Mouse (Mus musculus) hindbrain, embryonic 13.5 days (tissue): ENCODE data around the gene Med15. TPM values are rescaled to one million over a fixed set of nuclear protein-coding genes. Genes with fewer than 3 reads are reported as not detected.

Experiments
- ATAC-seq: fragments of 200-750 bp; cut with Nextera tagmentation; 2 replicates; pipeline ENCODE4 v1.8.0; 2017; ENCODE audit warnings: moderate TSS enrichment; ENCODE audit not compliant: low FRiP score
- H3K27ac ChIP-seq: fragments of 300-500 bp; sonication (generic); 2 replicates; pipeline ENCODE4 v1.5.1; 2015; ENCODE audit warnings: inconsistent platforms, mild to moderate bottlenecking, moderate library complexity
- H3K27me3 ChIP-seq: fragments of 300-500 bp; sonication (generic); 2 replicates; pipeline ENCODE4 v1.6.1; 2015; ENCODE audit warnings: mild to moderate bottlenecking, inconsistent platforms
- H3K36me3 ChIP-seq: fragments of 300-500 bp; sonication (generic); 2 replicates; pipeline ENCODE4 v1.6.1; 2015; ENCODE audit warnings: mild to moderate bottlenecking, inconsistent platforms
- H3K4me1 ChIP-seq: fragments of 300-500 bp; sonication (generic); replicated peaks from 2 replicates; pipeline ENCODE4 v1.6.1; 2015; ENCODE audit warnings: inconsistent platforms
- H3K4me2 ChIP-seq: fragments of 300-500 bp; sonication (generic); 2 replicates; pipeline ENCODE4 v1.6.1; 2015; ENCODE audit warnings: inconsistent platforms, mild to moderate bottlenecking, moderate library complexity
- H3K4me3 ChIP-seq: fragments of 300-500 bp; sonication (generic); 2 replicates; pipeline ENCODE4 v1.5.1; 2015; ENCODE audit warnings: mild to moderate bottlenecking, inconsistent platforms
- H3K9ac ChIP-seq: fragments of 300-500 bp; sonication (generic); 2 replicates; pipeline ENCODE4 v1.6.1; 2015; ENCODE audit warnings: mild to moderate bottlenecking, inconsistent platforms
- H3K9me3 ChIP-seq: fragments of 300-500 bp; sonication (generic); 2 replicates; pipeline ENCODE4 v1.6.1; 2016; ENCODE audit warnings: inconsistent platforms
- WGBS: fragments of 180-500 bp; shearing (Covaris S2); methylation state at CpG from one replicate; pipeline ENCODE4 v1.1.7; 2015; 5-methylcytosine and 5-hydroxymethylcytosine counted together
- polyA plus RNA-seq: library from polyadenylated mRNA; unstranded; fragments of >200 nt; fragmentation: Nextera tagmentation; extraction: Ambion mirVana; gene quantifications from 2 replicates; pipeline ENCODE4 v1.2.1, GENCODE M21; 2015

Gene Med15
- polyA plus RNA-seq, 1 experiment from 2014 or later = 48.7 TPM

DNA sequence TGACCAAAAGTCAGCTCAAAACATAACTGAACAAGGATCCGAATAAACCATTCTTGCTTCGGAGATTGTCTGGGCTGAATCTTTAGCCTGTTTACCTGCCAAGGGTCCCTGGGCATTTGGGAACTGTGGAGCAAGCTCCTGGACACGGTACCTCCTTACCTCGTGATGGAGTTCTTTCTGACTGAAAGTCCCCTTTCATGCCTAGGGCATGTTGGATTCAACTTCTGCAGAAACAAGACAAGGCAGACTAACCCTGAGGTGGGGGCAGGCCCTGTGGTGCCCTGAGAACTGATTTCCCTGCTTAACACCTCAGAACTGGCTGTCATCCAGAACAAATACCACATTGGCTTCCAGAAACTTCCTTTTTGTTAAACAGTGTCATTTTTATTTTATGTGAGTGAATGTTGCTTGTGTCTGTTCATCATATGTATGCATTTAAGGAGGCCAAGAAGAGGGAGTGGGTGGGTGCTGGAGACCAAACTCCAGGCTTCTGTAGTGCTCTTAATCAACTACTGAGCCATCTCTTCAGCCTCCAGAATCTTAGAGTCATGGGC, 89.2 kb downstream of the Med15 start:
- no peak for ATAC-seq
- Histone ChIP-seq H3K27me3 (0 out of 2 replicates have a peak, but pooled peaks cover 4% of the 10 kb centered on the region), H3K9me3 (no peaks in the 10 kb centered on the region), H3K36me3 (peaks cover 63% of the 10 kb centered on the region), H3K4me1 (peaks cover 19% of the 10 kb centered on the region), H3K9ac (no peak overlapping the region), H3K4me3 (no peak overlapping the region), H3K4me2 (no peak overlapping the region), H3K27ac (no peak overlapping the region)
- 93% methylated on average over 4 of the region's 4 CpGs for WGBS

DNA sequence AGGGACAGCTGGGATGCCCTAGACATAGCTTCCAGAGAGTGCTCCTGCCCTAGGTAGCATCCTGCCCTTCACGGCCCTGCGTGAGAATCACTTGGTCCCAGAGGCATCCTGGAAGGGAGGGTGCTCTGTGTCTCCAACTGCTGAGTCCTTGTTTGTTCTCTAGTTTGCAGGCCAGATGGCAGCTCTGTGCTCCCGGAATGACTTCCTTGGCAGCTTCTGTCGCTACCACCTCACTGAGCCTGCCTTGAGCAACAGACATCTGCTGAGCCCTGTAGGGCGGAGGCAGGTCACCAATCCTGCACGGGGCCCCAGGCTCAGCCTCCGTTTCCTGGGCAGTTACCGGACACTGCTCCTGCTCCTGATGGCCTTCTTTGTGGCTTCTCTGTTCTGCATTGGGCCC, 90.4 kb downstream of the Med15 start:
- Histone ChIP-seq H3K36me3 (peaks cover 63% of the 10 kb centered on the region), H3K27ac (no peak overlapping the region)

DNA sequence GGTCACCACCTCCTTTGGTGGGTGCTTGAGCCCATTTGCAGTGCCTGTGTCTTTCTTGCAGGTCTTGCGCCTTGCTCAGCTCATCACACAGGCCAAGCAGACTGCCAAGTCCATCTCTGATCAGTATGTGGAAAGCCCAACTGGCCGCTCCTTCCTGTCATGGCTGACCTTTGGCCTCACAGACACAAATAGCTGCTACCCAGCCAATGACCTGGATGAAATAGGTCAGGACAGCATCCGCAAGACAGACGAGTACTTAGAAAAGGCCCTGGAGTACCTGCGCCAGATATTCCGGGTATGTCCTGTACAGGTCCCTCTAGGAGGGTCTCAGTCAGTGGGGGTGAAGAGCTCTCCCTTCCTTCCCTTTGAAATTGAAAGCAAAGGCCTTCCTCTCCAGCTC, 91.4 kb downstream of the Med15 start:
- H3K4me2 ChIP-seq = no peak overlapping the region
- no peak overlapping the region for H3K4me3 ChIP-seq
- H3K4me1 ChIP-seq = peaks cover 3% of the 10 kb centered on the region
- H3K27me3 ChIP-seq = no peaks in the 10 kb centered on the region
- H3K36me3 ChIP-seq = peaks cover 66% of the 10 kb centered on the region
- 75% methylated on average over 6 of the region's 6 CpGs for WGBS
- H3K9ac ChIP-seq = no peak overlapping the region
- ATAC-seq = no peak
- H3K9me3 ChIP-seq = no peaks in the 10 kb centered on the region
- H3K27ac ChIP-seq = no peak overlapping the region

More for the DNA sequence above, 90.4 kb downstream of the Med15 start:
- ATAC-seq = no peak
- H3K27me3 ChIP-seq = no peaks in the 10 kb centered on the region
- H3K9me3 ChIP-seq = no peaks in the 10 kb centered on the region
- peaks cover 12% of the 10 kb centered on the region for H3K4me1 ChIP-seq
- H3K9ac ChIP-seq = peak overlapping the region; percentile 35; the same call in 1 of the 2 replicates
- H3K4me2 ChIP-seq = no peak overlapping the region
- no peak overlapping the region for H3K4me3 ChIP-seq
- WGBS = 86% methylated on average over 8 of the region's 8 CpGs

DNA sequence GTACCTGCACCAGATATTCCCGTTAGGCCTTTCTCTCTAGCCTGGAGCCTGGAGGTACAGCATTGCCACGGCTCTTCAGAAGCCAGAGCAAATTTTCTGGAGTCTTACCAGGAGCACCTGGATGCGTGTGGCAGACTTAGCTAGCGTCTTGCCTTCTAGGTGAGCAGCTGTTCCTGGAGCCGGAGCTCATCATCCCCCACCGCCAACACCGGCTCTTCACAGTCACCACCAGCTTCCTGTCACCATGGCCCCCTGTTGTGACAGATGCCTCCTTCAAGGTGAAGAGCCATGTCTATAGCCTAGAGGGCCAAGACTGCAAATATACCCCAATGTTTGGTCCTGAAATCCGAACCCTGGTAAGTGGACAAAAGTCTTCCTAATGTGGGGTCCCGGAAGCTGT, 92.0 kb downstream of the Med15 start:
- Histone ChIP-seq H3K4me1 (no peaks in the 10 kb centered on the region), H3K9me3 (no peaks in the 10 kb centered on the region), H3K27me3 (no peaks in the 10 kb centered on the region), H3K9ac (no peak overlapping the region), H3K4me2 (no peak overlapping the region), H3K36me3 (peaks cover 70% of the 10 kb centered on the region), H3K4me3 (no peak overlapping the region), H3K27ac (no peak overlapping the region)
- no peak for ATAC-seq
- 95% methylated on average over 9 of the region's 9 CpGs for WGBS

DNA sequence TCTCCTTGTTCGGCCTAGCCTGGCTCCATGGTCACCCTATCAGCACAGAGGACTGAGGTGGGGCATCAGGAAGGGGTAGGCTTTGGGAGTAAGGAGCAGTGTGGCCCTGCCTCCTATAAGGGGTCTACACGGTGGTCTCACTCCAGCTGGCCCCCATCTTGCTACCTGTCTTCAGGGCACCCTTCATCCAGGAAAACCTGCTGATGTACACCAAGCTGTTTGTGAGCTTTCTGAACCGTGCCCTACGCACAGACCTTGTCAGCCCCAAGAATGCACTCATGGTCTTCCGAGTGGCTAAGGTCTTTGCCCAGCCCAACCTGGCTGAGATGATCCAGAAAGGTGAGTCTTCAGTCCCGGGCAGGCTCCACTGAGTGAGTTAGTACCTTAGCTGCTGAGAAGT, 92.7 kb downstream of the Med15 start:
- no peaks in the 10 kb centered on the region for H3K9me3 ChIP-seq
- no peak overlapping the region for H3K4me2 ChIP-seq
- no peaks in the 10 kb centered on the region for H3K27me3 ChIP-seq
- H3K4me3 ChIP-seq = no peak overlapping the region
- H3K9ac ChIP-seq = no peak overlapping the region
- H3K4me1 ChIP-seq = no peaks in the 10 kb centered on the region
- H3K36me3 ChIP-seq = peaks cover 76% of the 10 kb centered on the region
- no peak for ATAC-seq
- 98% methylated on average over 6 of the region's 6 CpGs for WGBS
- H3K27ac ChIP-seq = no peak overlapping the region

DNA sequence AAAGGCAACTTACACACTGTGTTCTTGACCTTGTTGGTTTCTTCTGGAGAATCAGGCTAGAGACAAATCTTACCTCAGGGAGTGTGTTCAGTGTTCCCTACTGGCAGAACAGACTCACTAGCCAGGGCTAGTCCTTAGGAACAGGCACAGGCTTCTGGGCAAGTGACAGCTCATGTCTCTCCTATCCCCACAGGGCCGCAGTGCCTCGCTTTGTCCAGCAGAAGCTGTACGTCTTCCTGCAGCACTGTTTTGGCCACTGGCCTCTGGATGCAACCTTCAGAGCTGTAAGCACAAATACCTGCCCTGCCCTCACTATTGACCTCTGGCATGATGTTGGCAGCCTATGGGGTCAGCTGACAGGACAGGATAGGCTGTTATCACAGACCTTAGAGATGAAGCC, 93.6 kb downstream of the Med15 start:
- Histone ChIP-seq H3K27me3 (no peaks in the 10 kb centered on the region), H3K4me3 (no peak overlapping the region), H3K9ac (no peak overlapping the region), H3K4me1 (no peaks in the 10 kb centered on the region), H3K9me3 (no peaks in the 10 kb centered on the region), H3K36me3 (peaks cover 83% of the 10 kb centered on the region), H3K27ac (no peak overlapping the region), H3K4me2 (no peak overlapping the region)
- ATAC-seq = no peak
- WGBS = 95% methylated on average over 3 of the region's 3 CpGs

DNA sequence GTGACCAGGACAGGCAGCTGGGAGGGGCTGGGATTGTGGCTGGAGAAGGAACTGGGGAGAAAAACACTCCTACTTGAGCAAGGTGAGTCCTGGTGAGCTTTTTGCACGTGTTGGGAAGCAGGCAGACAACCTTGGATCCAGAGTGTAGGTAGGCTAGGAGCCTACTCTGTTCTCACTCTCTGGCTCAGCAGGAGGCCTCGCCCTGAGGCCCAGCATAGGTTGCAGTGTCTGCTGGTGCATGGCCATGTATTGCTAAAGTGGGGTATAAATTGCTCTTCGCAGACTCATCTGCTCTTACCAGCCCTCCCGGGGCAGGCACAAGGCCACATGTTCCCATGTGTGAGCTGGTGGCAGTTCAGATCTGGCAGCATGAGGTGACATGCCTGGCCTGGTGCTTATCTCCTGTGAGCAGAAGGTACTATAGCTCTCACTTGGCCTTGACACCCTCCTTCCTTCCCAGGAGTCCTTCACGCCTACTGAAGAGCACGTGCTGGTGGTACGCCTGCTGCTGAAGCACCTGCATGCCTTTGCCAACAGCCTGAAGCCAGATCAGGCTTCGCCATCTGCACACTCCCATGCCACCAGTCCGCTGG, 94.6 kb downstream of the Med15 start:
- no peak overlapping the region for H3K4me2 ChIP-seq
- no peak overlapping the region for H3K4me3 ChIP-seq
- H3K9ac ChIP-seq = no peak overlapping the region; the same call in 1 of the 2 replicates
- peaks cover 84% of the 10 kb centered on the region for H3K36me3 ChIP-seq
- ATAC-seq = no peak
- H3K27me3 ChIP-seq = no peaks in the 10 kb centered on the region
- H3K4me1 ChIP-seq = no peaks in the 10 kb centered on the region
- 90% methylated on average over 9 of the region's 9 CpGs for WGBS
- H3K9me3 ChIP-seq = no peaks in the 10 kb centered on the region
- H3K27ac ChIP-seq = no peak overlapping the region

DNA sequence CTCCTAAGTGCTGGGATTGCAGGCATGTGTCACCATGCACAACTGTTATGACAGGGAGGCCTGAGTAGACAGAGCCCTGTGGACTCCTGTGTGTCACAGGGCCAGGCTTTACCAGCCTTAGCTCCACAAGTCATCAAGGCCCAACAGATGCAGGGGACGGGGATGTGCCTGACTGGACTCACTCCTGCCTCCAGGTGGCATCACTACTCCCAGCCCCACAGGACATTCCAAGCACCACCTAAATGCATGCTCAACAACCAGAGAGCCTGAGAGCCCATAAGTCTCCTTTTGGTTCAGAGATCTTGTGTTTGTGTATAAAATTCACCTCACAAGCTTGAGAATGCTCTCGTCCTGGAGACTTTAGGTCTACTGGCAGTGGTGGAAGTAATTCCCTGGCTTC, 95.1 kb downstream of the Med15 start:
- Histone ChIP-seq H3K27me3 (no peaks in the 10 kb centered on the region), H3K27ac (no peak overlapping the region), H3K4me1 (no peaks in the 10 kb centered on the region), H3K9ac (no peak overlapping the region; the same call in 1 of the 2 replicates), H3K4me3 (no peak overlapping the region), H3K36me3 (peaks cover 84% of the 10 kb centered on the region), H3K9me3 (no peaks in the 10 kb centered on the region), H3K4me2 (no peak overlapping the region)
- no peak for ATAC-seq
- 81% methylated on average over 2 of the region's 2 CpGs for WGBS

DNA sequence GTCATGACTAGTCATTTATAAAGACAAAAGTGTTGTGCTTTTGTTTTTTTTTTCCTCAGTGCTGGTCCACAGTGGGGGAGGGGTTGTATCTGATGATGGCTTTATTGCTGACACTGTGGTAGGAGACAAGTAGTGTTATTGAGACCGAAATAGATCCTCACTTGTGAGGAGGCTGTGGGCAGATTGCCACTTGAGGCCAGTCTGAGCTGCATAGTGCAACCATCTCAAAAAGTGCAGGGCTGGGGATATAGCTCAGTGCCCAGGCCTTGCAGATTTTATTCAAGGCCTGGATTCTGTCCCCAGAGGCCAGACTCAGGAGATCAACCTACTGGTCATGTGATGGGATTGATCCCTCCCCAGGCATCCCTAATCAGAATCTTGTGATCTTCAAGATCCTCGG, 95.8 kb downstream of the Med15 start:
- H3K27ac ChIP-seq = no peak overlapping the region
- H3K9ac ChIP-seq = no peak overlapping the region
- no peak overlapping the region for H3K4me2 ChIP-seq
- ATAC-seq = no peak
- H3K4me1 ChIP-seq = no peaks in the 10 kb centered on the region
- WGBS = 88% methylated on average over 2 of the region's 2 CpGs
- H3K36me3 ChIP-seq = peaks cover 84% of the 10 kb centered on the region
- H3K4me3 ChIP-seq = no peak overlapping the region
- no peaks in the 10 kb centered on the region for H3K27me3 ChIP-seq
- H3K9me3 ChIP-seq = no peaks in the 10 kb centered on the region

DNA sequence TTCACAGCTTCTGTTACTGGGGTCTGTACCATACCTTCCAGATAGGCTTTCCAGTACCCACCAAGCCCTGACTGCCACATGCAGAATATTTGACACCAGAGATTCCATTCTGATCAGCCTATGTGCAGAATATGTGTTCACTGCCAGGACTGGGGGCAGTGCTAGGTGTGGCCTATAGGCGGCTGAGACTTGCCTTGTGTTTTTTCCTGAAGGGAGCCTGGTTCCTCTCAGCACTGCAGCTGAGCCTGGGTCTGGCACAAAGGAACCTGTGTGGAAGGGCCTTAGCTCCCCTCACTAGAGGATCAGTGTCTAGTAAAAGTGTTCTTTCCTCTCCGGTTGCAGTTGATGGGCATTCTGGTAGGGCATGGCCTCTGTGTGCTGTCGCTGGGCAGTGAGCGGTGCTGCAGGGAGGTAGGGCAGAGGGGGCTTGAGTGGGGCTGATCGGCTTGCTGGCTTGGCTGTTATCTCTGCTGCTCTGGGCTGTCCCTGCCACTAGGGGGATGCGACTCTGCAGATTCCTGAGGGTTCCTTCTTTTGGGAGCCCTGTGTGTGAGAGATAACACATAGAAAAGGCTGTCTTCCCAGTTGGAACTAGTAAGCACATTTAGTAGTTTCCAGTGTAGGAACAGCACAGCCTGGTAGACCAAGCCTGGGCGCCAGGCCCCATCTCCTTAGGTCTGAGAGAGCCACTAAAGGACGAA, 99.1 kb downstream of the Med15 start:
- H3K9ac ChIP-seq = no peak overlapping the region
- no peaks in the 10 kb centered on the region for H3K9me3 ChIP-seq
- H3K27ac ChIP-seq = no peak overlapping the region
- peaks cover 84% of the 10 kb centered on the region for H3K36me3 ChIP-seq
- ATAC-seq = no peak
- WGBS = 75% methylated on average over 8 of the region's 8 CpGs
- no peak overlapping the region for H3K4me3 ChIP-seq
- H3K4me1 ChIP-seq = no peaks in the 10 kb centered on the region
- H3K4me2 ChIP-seq = no peak overlapping the region
- H3K27me3 ChIP-seq = no peaks in the 10 kb centered on the region

DNA sequence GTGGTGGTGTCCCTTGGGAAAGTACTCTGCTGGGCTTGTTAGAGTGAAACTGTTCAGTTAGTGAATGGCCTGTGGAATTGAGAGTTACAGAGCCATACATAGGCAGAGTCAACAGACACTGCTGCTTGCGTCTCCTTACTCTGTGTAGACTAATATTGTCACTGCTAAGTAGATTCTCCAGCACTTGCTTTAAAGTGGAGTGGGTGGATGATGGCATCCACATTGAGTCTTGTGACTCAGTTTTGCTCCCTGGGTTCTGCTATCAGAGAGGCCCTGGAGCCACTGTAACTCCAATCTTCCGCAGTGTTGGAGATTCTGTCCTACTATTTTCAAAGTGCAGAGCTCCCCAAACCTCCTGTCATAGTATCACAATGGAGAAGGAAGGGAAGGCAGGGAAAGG, 100.1 kb downstream of the Med15 start:
- no peak for ATAC-seq
- no peak overlapping the region for H3K9ac ChIP-seq
- H3K4me3 ChIP-seq = no peak overlapping the region
- no peak overlapping the region for H3K27ac ChIP-seq
- peaks cover 85% of the 10 kb centered on the region for H3K36me3 ChIP-seq
- WGBS = 94% methylated on average over 2 of the region's 2 CpGs
- H3K27me3 ChIP-seq = no peaks in the 10 kb centered on the region
- H3K9me3 ChIP-seq = no peaks in the 10 kb centered on the region
- no peaks in the 10 kb centered on the region for H3K4me1 ChIP-seq
- H3K4me2 ChIP-seq = no peak overlapping the region

DNA sequence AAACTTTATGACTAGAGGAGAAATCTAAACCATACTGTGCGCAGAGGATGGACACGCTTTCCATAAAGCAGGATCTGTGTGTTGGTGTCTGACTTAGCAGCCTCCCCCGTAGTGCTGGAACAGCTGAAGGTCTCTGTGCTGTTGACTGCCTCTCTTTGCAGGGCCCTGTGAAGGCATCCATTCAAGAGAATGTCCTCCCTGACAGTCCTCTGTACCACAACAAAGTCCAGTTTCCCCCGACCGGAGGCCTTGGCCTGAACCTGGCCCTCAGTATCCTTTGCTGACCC, 106.5 kb downstream of the Med15 start:
- H3K9ac ChIP-seq = no peak overlapping the region
- no peak overlapping the region for H3K27ac ChIP-seq
- H3K4me2 ChIP-seq = no peak overlapping the region
- no peak overlapping the region for H3K4me3 ChIP-seq
- 94% methylated on average over 5 of the region's 5 CpGs for WGBS
- peaks cover 82% of the 10 kb centered on the region for H3K36me3 ChIP-seq
- ATAC-seq = no peak
- H3K9me3 ChIP-seq = no peaks in the 10 kb centered on the region
- no peaks in the 10 kb centered on the region for H3K4me1 ChIP-seq
- H3K27me3 ChIP-seq = no peaks in the 10 kb centered on the region
